Mouse (Mus musculus): Measurements from ENCODE around the gene Scn10a. TPM values are rescaled to one million over a fixed set of nuclear protein-coding genes. Genes with fewer than 3 reads are reported as not detected.

The Scn10a gene
- total RNA-seq, 2 experiments from 2014 or later, result 0.17 to 0.20 TPM

DNA sequence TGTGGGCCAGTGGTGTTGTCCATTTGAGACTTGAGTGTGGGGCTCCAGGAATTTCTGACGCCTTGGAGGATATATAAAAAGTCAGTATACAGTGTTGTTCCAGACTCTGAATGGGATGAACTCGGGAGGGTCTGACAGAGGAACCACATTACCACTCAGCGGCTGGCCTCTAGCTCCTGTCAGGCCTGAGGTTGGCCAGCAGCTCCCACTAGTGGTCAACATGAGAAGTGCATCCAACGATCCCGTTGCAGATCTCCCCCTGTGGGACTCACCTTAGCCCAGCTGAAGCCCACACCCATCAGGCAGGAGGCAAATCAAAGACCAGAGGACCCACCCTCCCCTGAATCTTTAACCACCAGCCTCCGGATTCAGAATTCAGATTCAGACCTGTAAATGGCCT lies 138.5 kb downstream of the Scn10a start:
- peak; percentile 70 to 85 for DNase-seq (ENCODE audit: low spot score in 2 of 2)
- intact Hi-C loops (cut with DNase I), result loop anchor here (1.0 kb wide), 1 partner anchor 120 kb away; no protein-coding TSS in a partner anchor

GRCm38 (mm10) chr9:119580187-119580586 lies 138.9 kb downstream of the Scn10a start:
- intact Hi-C loops (cut with DNase I), result loop anchor here (1.0 kb wide), 1 partner anchor 120 kb away; no protein-coding TSS in a partner anchor
- no peak for DNase-seq (ENCODE audit: low spot score in 2 of 2)

- DNase-seq (ENCODE audit: low spot score in 2 of 2), result no peak
- intact Hi-C loops (cut with DNase I), result no loop called here
These were observed 140.3 kb downstream of the Scn10a start, which contains the start of gene Scn5a for GRCm38 (mm10) chr9:119578636-119579438. Gene Scn5a, minus strand, starts transcription at chr9:119579016.

DNA sequence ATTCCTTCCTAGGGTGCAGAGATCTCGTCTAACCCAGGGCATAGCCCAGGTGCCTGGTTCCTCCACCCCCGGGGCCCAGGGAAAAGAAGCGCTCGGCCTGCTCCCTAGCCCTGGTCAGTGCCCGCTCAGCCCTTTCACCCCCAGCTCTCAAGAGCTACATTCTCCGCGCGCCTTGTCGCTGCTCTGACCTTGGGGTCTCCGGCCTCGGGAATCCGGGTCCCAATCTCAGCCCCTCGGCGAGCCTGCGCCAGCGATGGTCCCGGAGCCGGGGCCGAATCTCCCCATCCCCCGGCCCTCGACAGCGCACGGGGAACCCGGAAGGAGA lies 140.8 kb downstream of the Scn10a start:
- no peak for DNase-seq (ENCODE audit: low spot score in 2 of 2)
- intact Hi-C loops (cut with DNase I), result no loop called here

GRCm38 (mm10) chr9:119576977-119577376 lies 142.1 kb downstream of the Scn10a start:
- peak; percentile 33 to 58 for DNase-seq (ENCODE audit: low spot score in 2 of 2)
- intact Hi-C loops (cut with DNase I), result no loop called here

- intact Hi-C loops (cut with DNase I), result no loop called here
- DNase-seq (ENCODE audit: low spot score in 2 of 2), result no peak
These were observed 143.4 kb downstream of the Scn10a start for GRCm38 (mm10) chr9:119575732-119576131.

GRCm38 (mm10) chr9:119574366-119574765 lies 144.8 kb downstream of the Scn10a start:
- DNase-seq (ENCODE audit: low spot score in 2 of 2), result no peak
- intact Hi-C loops (cut with DNase I), result no loop called here

GRCm38 (mm10) chr9:119573009-119573408 lies 146.1 kb downstream of the Scn10a start:
- no peak for DNase-seq (ENCODE audit: low spot score in 2 of 2)
- intact Hi-C loops (cut with DNase I), result no loop called here

DNA sequence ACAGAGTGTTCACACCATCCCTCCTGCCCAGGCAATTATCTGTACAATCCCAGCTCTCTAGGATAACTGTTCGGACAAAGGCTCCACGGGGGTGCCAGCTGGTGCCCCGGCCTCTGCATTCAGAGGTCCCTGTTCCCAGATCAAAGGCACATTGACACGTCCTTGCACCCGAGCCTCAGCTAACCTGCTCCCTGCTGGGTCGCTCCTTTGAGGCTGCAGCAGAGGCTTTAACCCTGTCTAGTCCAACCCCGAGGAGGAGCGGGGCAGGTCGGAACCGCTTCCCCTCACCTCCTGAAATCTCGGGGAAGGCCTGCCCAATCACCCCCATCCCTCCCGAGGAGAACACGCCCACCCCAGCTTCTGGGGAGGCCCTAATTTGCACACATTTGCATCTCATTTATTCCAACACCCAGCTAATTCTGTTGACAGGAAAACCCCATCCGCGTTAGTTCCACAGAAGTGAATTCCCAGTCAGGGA lies 147.7 kb downstream of the Scn10a start:
- intact Hi-C loops (cut with DNase I), result no loop called here
- no peak for DNase-seq (ENCODE audit: low spot score in 2 of 2)

DNA sequence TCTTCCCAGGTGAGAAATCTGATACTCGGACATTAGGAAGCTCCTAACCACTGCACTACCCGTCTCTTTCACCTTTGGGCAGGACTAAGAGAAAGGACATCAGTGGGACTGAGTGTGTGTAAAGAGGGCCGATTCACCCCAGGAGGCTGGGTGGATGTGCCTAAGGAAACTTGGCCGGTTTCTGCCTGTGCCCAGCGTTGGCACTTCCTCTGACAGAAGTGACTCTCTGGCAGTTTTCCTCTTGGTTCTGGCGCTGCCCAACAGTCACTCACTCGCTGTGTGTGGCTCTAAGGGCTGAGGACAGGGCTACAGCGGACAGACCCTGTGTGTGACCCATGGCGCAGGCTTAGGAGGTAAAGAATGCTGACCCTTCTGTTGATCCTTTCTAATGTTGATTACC lies 148.5 kb downstream of the Scn10a start:
- intact Hi-C loops (cut with DNase I), result no loop called here
- no peak for DNase-seq (ENCODE audit: low spot score in 2 of 2)

- intact Hi-C loops (cut with DNase I), result no loop called here
- no peak for DNase-seq (ENCODE audit: low spot score in 2 of 2)
These were observed 150.4 kb downstream of the Scn10a start for GRCm38 (mm10) chr9:119568732-119569131.

- no peak for DNase-seq (ENCODE audit: low spot score in 2 of 2)
- intact Hi-C loops (cut with DNase I), result no loop called here
These were observed 151.3 kb downstream of the Scn10a start for GRCm38 (mm10) chr9:119567800-119568199.

DNA sequence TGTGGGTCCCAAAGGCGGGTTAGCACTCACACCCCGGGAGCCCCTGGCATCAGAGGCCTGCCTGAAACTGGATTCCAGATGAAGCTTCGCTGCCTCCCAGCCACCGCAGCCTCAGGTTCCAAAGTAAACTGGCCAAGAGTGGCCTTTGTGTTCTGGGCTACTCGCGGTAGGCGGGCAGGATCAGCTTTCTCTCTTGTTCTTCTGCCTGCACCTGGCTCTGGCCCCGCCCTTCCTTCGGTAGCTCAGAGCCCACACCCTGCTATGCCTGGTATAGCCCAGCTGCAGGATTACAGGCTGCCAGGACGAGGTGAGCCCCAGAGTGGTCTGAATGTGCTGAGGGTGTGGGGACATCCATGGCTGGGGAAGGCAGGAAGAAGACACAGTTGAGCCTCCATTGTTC lies 152.9 kb downstream of the Scn10a start:
- DNase-seq (ENCODE audit: low spot score in 2 of 2), result no peak
- intact Hi-C loops (cut with DNase I), result no loop called here

- intact Hi-C loops (cut with DNase I), result no loop called here
These were observed 154.3 kb downstream of the Scn10a start for GRCm38 (mm10) chr9:119564803-119565202.

GRCm38 (mm10) chr9:119563617-119564016 lies 155.5 kb downstream of the Scn10a start:
- intact Hi-C loops (cut with DNase I), result no loop called here
- DNase-seq (ENCODE audit: low spot score in 2 of 2), result no peak

More at GRCm38 (mm10) chr9:119564803-119565202, 154.3 kb downstream of the Scn10a start:
- DNase-seq (ENCODE audit: low spot score in 2 of 2), result peak in 1 of 2 experiments; percentile 41

DNA sequence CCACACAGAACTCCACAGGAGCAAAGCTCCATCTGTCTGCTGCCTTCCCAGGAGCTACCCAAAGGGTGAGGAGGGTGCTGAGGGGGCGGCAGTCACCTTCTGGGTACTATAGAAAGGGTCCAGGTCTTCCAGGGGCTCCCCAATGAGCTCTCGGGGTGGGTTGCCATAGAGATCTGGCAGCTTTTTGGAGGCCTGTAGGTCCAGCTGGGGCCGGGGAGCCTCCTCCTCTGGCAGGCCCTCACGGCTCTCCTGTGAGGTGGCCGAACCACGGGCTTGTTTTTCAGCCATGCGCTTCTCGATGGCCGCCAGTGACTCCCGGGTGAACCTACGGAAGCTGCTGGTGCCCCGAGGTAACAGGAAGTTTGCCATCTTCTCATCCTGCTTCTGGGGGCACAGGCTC lies 156.9 kb downstream of the Scn10a start:
- intact Hi-C loops (cut with DNase I), result no loop called here

DNA sequence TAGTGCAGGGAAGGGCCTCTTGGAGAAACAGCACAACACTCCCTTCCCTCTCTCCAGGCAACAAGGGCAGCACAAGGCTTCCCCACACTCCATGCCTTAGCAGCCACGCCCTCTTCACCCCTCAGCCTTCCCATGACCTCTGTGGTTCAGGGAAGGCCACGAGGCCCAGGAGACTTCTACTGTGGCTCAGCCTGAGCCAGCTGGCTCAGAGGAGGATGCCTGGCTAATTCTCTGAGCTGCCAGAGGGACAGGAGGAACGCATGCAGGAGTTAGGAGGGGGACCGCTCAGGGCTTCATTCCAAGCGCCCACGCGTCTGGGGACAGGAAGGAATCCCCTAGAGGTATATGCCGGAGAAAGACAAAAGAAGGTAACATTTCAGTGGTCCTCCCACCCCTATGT lies 157.4 kb downstream of the Scn10a start:
- intact Hi-C loops (cut with DNase I), result no loop called here
- no peak for DNase-seq (ENCODE audit: low spot score in 2 of 2)

More for the DNA sequence above, 156.9 kb downstream of the Scn10a start:
- no peak for DNase-seq (ENCODE audit: low spot score in 2 of 2)

GRCm38 (mm10) chr9:119559537-119560276 lies 159.4 kb downstream of the Scn10a start:
- DNase-seq (ENCODE audit: low spot score in 2 of 2), result peak in 1 of 2 experiments; percentile 46
- intact Hi-C loops (cut with DNase I), result no loop called here
